Mouse (Mus musculus): ENCODE measurements around the gene Rnpep.
A peak's percentile ranks its signal among the peaks of the same experiment; 100 is the strongest.
"Not testable (repeated sequence)": the region's sequence is repeated elsewhere in the genome, so short reads cannot be mapped to it uniquely, and the experiment has no call there.

Rnpep gene

DNA sequence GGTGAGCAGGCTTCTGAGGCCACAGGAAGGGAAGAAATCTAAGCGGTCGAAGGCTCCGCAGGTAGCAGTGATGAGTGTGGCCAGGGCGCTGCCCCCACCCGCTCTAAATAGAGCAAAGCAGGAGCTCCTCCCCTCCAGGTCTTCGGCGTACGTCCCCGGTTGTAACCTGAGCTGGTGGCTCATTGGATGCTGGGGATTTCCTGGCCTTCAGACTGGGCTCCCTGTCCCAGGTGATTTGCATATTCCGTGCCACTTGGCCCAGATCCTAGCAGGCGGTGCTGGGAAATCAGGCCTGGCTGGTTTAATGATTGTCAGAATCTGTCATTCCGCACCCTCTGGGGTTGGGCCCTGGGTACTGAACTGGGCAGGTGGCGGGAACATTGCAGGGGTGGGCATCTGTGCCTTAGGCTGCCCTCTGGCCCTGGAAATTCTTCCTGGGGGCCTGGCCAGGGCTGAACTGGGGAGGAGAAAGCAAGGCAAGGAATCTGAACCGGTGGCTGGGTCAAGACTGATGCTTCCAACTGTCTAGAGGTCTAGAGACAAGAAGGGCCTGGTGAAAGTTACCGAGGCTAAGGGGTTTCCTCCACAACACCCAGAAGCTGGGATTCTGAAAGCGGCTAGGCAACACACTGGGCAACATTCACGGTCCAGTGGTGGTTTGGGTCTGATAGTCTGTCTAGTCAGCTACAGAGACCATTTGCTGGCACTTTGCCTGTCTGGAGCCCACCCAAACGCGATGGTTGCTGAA lies 25.3 kb downstream of the Rnpep start, which contains the start of gene Elf3:
TSS of gene Elf3 (minus strand) at position 189 of the 748 bp plus-strand sequence.
- DNase-seq (ENCODE audit: low spot score) = peak; percentile 90

DNA sequence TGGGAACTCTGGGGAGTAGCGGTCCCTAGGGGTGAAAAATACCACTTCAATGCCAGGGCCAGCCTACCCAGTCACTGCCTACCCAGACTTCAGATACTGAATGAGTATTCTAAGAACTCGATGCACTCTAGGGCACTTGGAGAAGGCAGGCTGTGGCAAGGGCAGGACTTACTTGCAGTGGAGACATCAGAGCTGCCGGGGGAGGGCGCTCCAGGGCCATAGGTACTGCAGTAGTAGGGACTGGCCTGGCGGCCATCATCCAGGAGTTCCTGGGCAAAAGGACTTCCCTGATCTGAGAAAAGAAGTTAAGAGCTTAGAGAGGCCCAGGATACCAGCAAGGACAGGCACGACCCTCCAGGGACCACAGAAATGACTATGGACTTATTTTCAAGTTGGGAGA lies 27.6 kb downstream of the Rnpep start:
- DNase-seq (ENCODE audit: low spot score) = peak; percentile 89

GRCm38 (mm10) chr1:135252854-135253253 lies 31.0 kb downstream of the Rnpep start:
- peak; percentile 62 for DNase-seq (ENCODE audit: low spot score)

GRCm38 (mm10) chr1:135251405-135251804 lies 32.5 kb downstream of the Rnpep start:
- DNase-seq (ENCODE audit: low spot score) = no peak

- peak; percentile 35 for DNase-seq (ENCODE audit: low spot score)
These were observed 33.2 kb downstream of the Rnpep start for GRCm38 (mm10) chr1:135250706-135251105.

DNA sequence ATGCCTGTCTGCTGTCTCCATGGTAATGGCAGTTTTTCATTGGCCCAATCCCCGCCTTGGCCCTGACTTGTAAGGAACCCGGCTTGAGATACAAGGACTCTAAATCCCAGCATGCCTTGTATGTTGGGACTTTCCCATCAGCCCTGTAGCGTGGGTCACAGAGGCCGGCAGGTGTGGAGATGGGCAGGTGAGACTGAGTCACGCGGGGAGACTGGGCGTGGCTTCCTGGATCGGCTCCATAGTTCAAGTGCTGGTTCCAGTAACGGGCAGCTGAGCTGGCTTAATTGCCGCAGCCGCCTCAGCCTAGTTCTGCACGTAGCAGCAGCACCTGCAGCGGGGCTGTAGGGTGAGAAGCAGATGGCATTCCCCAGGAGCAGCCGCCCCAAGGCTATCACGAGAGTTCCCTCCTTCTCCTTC lies 35.4 kb downstream of the Rnpep start:
- DNase-seq (ENCODE audit: low spot score) = peak; percentile 78

- DNase-seq (ENCODE audit: low spot score) = no peak
These were observed 39.9 kb downstream of the Rnpep start for GRCm38 (mm10) chr1:135244014-135244413.

GRCm38 (mm10) chr1:135240206-135240605 lies 43.7 kb downstream of the Rnpep start:
- DNase-seq (ENCODE audit: low spot score) = not testable (repeated sequence)

DNA sequence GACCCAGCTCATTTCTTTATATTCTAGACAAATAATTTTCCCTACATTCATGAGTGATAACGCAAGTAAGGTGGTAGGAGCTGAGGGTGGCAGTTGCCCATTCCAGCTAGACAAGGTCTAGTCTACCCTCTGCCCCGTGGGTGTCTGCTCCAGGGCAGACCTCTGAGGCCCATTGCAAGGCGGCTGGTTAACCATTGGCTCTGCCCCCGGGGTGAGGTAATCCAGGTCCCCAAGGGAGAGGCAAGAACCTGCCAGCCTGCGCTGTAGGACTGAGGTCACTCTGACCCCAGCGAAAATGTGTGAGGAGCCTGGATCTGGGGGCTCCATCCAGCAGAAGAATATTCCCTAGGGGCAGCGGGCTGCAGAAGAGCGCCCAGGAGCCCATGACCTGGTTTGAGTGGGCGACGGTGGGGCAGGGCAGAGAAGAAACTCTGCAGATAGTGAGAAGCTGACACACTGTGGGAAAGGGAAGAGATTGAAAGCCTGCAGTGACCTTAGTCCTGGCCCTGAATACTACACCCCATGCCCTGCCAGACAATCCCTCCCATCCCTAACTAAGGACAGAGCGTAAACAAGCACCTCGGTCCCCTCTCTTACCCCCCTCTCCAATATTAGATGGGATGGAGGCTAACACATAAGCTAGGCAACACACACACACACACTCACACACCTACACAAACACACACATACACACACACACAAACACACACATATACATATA lies 46.6 kb downstream of the Rnpep start:
- no peak for DNase-seq (ENCODE audit: low spot score)

GRCm38 (mm10) chr1:135234771-135235170 lies 49.1 kb downstream of the Rnpep start:
- DNase-seq (ENCODE audit: low spot score) = no peak

- no peak for DNase-seq (ENCODE audit: low spot score)
These were observed 49.9 kb downstream of the Rnpep start for GRCm38 (mm10) chr1:135233961-135234360.

DNA sequence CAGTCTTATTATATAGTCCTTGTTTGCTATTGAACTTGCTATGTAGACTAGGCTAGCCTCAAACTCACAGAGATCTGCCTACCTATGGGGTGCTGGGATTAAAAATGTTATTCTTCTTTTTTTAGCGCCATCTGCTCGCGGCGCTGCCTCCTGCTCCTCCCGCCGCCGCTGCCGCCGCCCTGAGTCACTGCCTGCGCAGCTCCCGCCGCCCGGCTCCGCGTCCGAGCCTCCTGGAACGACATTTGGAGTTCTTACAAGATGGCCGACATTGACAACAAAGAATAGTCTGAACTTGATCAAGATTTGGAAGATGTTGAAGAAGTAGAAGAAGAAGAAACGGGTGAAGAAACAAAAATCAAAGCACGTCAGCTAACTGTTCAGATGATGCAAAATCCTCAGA lies 52.0 kb downstream of the Rnpep start:
- DNase-seq (ENCODE audit: low spot score) = not testable (repeated sequence)

DNA sequence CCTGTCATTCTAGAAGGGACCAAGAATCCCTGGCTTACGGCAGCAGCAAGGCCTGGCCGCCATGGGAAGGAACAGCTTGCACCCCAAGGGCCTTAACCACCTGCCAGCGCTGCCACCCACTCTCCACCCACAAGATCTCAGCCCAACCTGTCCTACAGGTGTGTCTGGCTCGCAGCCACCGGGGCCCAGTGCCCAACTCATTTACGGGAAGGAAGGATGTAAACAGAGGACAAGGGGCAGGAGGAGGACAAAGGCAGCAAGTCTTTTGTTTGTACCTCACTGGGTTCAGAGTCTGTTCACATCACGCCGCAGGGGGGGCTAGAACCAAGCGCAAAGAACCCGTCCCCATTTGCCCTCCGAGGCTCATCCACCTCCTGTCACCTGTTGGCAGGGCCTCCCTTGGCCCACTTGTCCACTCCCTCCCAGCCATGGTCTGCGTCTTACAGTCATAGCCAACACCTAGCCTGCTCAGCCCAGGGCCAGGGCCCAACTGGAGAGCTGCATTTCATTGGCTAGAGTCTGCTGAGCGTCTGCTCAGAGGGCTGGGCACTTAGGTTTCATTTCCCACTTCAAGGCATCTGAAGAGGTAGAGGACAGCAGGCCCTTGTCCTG lies 56.4 kb downstream of the Rnpep start:
- peak; percentile 88 for DNase-seq (ENCODE audit: low spot score)

DNA sequence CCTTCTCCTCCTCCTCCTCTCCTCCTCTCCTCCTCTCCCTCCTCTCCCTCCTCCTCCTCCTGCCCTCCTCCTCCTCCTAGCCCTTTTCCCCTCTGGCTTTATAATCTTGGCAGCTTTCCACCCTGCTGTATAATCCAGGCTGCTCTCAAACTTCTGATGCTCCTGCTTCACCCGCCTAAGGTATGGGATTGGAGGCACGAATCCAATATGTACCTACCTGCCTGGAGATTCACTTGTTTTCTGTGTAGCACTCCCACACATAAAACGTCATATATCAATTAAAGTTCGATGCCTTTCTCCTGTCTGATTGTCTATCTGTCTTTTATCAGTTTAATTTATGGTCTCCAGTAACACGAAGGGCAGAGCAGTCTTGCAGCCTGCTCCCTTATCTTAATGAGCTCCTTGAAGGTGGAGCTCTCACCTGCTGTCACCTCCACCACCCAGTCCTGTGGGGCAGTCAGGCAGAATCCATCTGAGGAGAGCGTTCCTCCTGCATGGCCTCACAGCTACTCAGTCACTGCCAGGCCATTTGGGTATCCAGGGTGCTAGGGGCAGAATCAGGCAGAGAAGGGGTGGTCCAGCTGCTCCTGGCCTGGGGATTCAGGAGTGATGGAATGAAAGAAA lies 58.8 kb downstream of the Rnpep start:
- no peak for DNase-seq (ENCODE audit: low spot score)

- DNase-seq (ENCODE audit: low spot score) = no peak
These were observed 59.7 kb downstream of the Rnpep start for GRCm38 (mm10) chr1:135224147-135224546.

DNA sequence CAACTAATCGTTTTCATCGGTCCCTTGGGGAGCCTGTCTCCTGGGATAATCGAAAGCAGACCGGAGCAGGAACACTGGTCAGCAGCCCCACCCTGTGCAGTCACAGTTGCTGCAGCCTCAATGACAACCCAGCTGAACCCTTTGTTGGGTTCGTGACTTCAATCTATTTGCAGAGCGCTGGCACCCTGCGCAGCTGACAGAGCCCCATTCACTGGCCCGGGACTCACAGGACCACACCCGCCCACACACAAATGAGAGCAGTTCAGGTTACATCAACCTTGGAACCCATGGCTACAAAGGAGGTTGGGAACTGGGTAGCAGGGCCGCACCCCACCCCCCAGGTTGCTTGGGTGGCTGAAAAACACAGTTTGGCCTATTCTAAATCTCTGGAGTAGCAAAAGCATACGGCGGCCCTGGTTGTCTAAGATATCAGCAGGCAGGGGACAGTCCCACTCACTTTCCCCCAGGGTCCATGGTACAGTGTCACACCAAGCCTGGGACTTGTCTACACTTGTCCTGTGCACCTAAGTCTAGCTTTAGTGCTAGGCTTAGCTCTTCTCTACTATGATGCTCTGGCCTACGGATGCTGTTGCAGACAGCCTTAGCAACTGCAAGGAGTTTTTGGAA lies 66.2 kb downstream of the Rnpep start:
- no peak for DNase-seq (ENCODE audit: low spot score)

DNA sequence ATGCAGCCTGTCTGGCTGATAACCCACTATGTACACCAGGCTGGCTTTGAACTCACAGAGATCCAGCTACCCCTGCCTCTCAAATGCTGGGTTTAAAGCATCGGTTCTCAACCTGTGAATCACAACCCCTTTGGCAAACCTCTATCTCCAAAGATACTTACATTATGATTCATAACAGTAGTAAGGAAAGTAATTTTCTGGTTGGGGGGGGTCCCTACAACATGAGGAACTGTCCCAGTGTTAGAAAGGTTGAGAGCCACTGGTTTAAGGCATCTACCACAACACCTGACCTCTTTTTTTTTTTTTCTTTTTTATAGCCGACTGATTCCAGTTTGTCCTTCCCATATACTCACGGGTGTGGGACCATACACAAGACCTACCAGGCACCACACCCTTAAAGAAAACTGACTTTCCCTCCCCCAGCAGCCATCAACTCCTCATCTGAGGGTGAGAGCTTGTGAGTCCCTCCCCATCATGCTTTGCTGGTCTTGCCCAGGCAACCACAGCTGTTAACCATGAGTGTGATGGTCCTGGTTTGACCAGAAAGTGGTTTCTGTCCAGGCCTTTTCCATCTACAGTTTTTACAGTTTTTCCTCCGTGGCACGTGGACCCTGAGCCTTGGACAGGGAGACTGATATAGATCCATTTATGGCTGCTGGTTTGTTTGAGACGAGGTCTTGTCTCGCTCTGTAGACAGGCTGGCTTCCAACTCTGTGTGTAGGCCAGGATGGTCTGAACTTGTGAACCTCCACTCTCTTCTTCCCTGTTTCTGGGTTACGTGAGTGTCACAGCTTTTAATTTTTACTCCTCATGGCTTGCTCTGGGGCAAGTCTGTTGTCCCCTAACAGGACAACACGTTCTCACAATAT lies 69.9 kb downstream of the Rnpep start:
- DNase-seq (ENCODE audit: low spot score) = no peak
